Mouse (Mus musculus) liver, adult 2 months (tissue): Measurements from ENCODE around the gene Pax2. TPM values are rescaled to one million over a fixed set of nuclear protein-coding genes. Genes with fewer than 3 reads are reported as not detected.

Experiments used
- DNase-seq: peaks from one replicate; pipeline ENCODE4 v3.0.0-alpha.2; 2011; ENCODE audit warnings: low read depth, low spot score; ENCODE audit errors: extremely low read depth
- H3K27ac ChIP-seq: fragments of 200-500 bp; replicated peaks from 2 replicates; pipeline ENCODE4 v1.5.1; 2012; ENCODE audit warnings: low read depth, mild to moderate bottlenecking, control low read depth, inconsistent platforms, low read length; ENCODE audit not compliant: insufficient read depth
- H3K27me3 ChIP-seq: fragments of 200-500 bp; 2 replicates; pipeline ENCODE4 v1.6.1; 2012; ENCODE audit warnings: mild to moderate bottlenecking, moderate library complexity, low read length, inconsistent platforms; ENCODE audit not compliant: control insufficient read depth, insufficient read depth
- H3K36me3 ChIP-seq: fragments of 200-500 bp; 2 replicates; pipeline ENCODE4 v1.6.1; 2012; ENCODE audit warnings: low read length, inconsistent platforms; ENCODE audit not compliant: control insufficient read depth, insufficient read depth
- H3K4me1 ChIP-seq: fragments of 200-500 bp; 2 replicates; pipeline ENCODE4 v1.6.1; 2011; ENCODE audit warnings: low read length; ENCODE audit not compliant: control insufficient read depth, insufficient read depth
- H3K4me3 ChIP-seq: fragments of 200-500 bp; 2 replicates; pipeline ENCODE4 v1.5.1; 2011; ENCODE audit warnings: low read depth, mild to moderate bottlenecking, control low read depth, low read length, moderate library complexity; ENCODE audit not compliant: insufficient read depth
- H3K79me2 ChIP-seq: fragments of 200-500 bp; 2 replicates; pipeline ENCODE4 v1.6.1; 2012; ENCODE audit warnings: inconsistent platforms, mild to moderate bottlenecking, low read length, moderate library complexity; ENCODE audit not compliant: control insufficient read depth, insufficient read depth
- H3K9ac ChIP-seq: fragments of 200-500 bp; 2 replicates; pipeline ENCODE4 v1.6.1; 2012; ENCODE audit warnings: low read depth, mild to moderate bottlenecking, control low read depth, inconsistent platforms, low read length
- CTCF ChIP-seq: fragments of 200-500 bp; IDR thresholded peaks from 2 replicates; pipeline ENCODE4 v1.5.1; 2011; ENCODE audit warnings: low read depth, low read length, control low read depth
- POLR2A ChIP-seq: fragments of 200-500 bp; IDR thresholded peaks from 2 replicates; pipeline ENCODE4 v1.6.1; 2011; ENCODE audit warnings: low read length, control low read depth; ENCODE audit not compliant: insufficient read depth; ENCODE audit errors: extremely low read depth
- WGBS: fragments of 180-500 bp; shearing (Covaris S2); methylation state at CpG from one replicate; pipeline ENCODE4 v1.1.7; 2018; 5-methylcytosine and 5-hydroxymethylcytosine counted together
- polyA plus RNA-seq: library from polyadenylated mRNA; depleted of rRNA; stranded (reverse); fragments of >200 nt; gene quantifications from 2 replicates; pipeline ENCODE4 v1.2.3, GENCODE M21; 2012
- total RNA-seq: library from RNA; depleted of rRNA; stranded (reverse); fragments of >200 nt; gene quantifications from 2 replicates; pipeline ENCODE4 v1.2.3, GENCODE M21; 2014

Gene Pax2
- total and polyA plus RNA-seq, 2 experiments: not detected

GRCm38 (mm10) chr19:44741091-44741763, 14.6 kb upstream of the Pax2 start:
- no peaks in the 10 kb centered on the region for H3K36me3 ChIP-seq
- no peaks in the 10 kb centered on the region for H3K79me2 ChIP-seq
- 2% methylated on average over 48 of the region's 48 CpGs for WGBS
- peaks cover 6% of the 10 kb centered on the region; the same call in 1 of the 2 replicates for H3K4me1 ChIP-seq
- no peak overlapping the region for H3K27ac ChIP-seq
- DNase-seq: peak; percentile 55
- TF ChIP-seq CTCF (no peak), POLR2A (no peak)
- H3K4me3 ChIP-seq: peak overlapping the region; percentile 30; the same call in 1 of the 2 replicates
- 0 out of 2 replicates have a peak overlapping the region, but pooled peaks have one; percentile 21 for H3K9ac ChIP-seq
- peaks cover 25% of the 10 kb centered on the region; the same call in 1 of the 2 replicates for H3K27me3 ChIP-seq

- H3K27ac ChIP-seq: no peak overlapping the region
Measured at GRCm38 (mm10) chr19:44741764-44742127, 14.1 kb upstream of the Pax2 start.

GRCm38 (mm10) chr19:44742131-44743020, 13.5 kb upstream of the Pax2 start:
- no peak overlapping the region for H3K27ac ChIP-seq
- H3K27me3 ChIP-seq: peaks cover 28% of the 10 kb centered on the region; the same call in 1 of the 2 replicates
- no peak overlapping the region for H3K4me3 ChIP-seq
- TF ChIP-seq POLR2A (no peak), CTCF (no peak)
- WGBS: 4% methylated on average over 22 of the region's 22 CpGs
- peaks cover 6% of the 10 kb centered on the region; the same call in 1 of the 2 replicates for H3K4me1 ChIP-seq
- H3K9ac ChIP-seq: no peak overlapping the region
- H3K36me3 ChIP-seq: no peaks in the 10 kb centered on the region
- H3K79me2 ChIP-seq: no peaks in the 10 kb centered on the region
- DNase-seq: peak; percentile 52

More at GRCm38 (mm10) chr19:44741764-44742127, 14.1 kb upstream of the Pax2 start:
- Histone ChIP-seq H3K4me1 (peaks cover 6% of the 10 kb centered on the region; the same call in 1 of the 2 replicates), H3K9ac (no peak overlapping the region), H3K79me2 (no peaks in the 10 kb centered on the region), H3K4me3 (peak overlapping the region; percentile 30; the same call in 1 of the 2 replicates), H3K27me3 (peaks cover 28% of the 10 kb centered on the region; the same call in 1 of the 2 replicates), H3K36me3 (no peaks in the 10 kb centered on the region)
- DNase-seq: no peak
- WGBS: 3% methylated on average over 13 of the region's 13 CpGs
- TF ChIP-seq CTCF: no peak
- TF ChIP-seq POLR2A: no peak

- Histone ChIP-seq H3K27me3 (peaks cover 26% of the 10 kb centered on the region; the same call in 1 of the 2 replicates), H3K27ac (no peak overlapping the region), H3K4me1 (peaks cover 6% of the 10 kb centered on the region; the same call in 1 of the 2 replicates), H3K9ac (no peak overlapping the region), H3K36me3 (no peaks in the 10 kb centered on the region), H3K4me3 (no peak overlapping the region), H3K79me2 (no peaks in the 10 kb centered on the region)
- 0% methylated on average over 2 of the region's 2 CpGs for WGBS
- DNase-seq: no peak
- TF ChIP-seq CTCF: no peak
- no peak for TF ChIP-seq POLR2A
Measured at GRCm38 (mm10) chr19:44743021-44743415, 12.8 kb upstream of the Pax2 start.

- WGBS: 18% methylated on average over 2 of the region's 2 CpGs
- Histone ChIP-seq H3K9ac (no peak overlapping the region), H3K79me2 (no peaks in the 10 kb centered on the region), H3K36me3 (no peaks in the 10 kb centered on the region), H3K27ac (no peak overlapping the region), H3K27me3 (peaks cover 32% of the 10 kb centered on the region), H3K4me1 (peaks cover 6% of the 10 kb centered on the region; the same call in 1 of the 2 replicates), H3K4me3 (no peak overlapping the region)
- TF ChIP-seq CTCF (no peak), POLR2A (no peak)
- no peak for DNase-seq
Measured at GRCm38 (mm10) chr19:44743961-44744520, 11.8 kb upstream of the Pax2 start.
